Mouse (Mus musculus): ENCODE measurements around the gene Ets1. TPM values are rescaled to one million over a fixed set of nuclear protein-coding genes. Genes with fewer than 3 reads are reported as not detected.

Ets1 gene
- polyA plus RNA-seq, 1 experiment: 7.7 TPM

DNA sequence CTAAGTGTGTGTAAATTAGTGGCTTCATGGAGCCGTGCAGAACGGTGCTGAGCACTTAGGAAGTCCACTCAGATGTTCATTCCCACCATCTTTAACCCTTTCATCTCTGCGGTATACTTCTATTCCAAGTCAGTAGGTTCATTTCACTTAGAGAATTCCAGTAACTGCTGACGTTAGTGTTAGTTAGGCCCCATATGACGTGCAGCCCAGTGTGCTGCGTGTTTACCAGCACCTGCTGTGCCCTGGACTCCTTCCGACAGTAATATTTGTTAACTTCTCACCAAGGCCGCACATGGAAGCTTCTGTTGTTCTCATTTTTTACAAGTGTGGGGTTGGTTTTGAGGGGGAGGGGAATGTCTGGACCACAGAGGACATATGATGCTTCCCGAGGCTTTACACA lies 108.3 kb downstream of the Ets1 start:
- no peaks in the 10 kb centered on the region; the same call in 1 of the 2 replicates for H3K4me1 ChIP-seq (ENCODE audit: control insufficient read depth, insufficient read depth, low read length)
- no peak overlapping the region for H3K27ac ChIP-seq (ENCODE audit: insufficient read depth, low read length)
- TF ChIP-seq POLR2A (IDR thresholded peaks at IDR 0.05; ENCODE audit: extremely low read depth, insufficient read depth, low read length) (no peak), CTCF (IDR thresholded peaks at IDR 0.05; ENCODE audit: extremely low read depth, insufficient read depth, low read length) (no peak)
- H3K4me3 ChIP-seq (ENCODE audit: insufficient read depth, low read length): no peak overlapping the region

DNA sequence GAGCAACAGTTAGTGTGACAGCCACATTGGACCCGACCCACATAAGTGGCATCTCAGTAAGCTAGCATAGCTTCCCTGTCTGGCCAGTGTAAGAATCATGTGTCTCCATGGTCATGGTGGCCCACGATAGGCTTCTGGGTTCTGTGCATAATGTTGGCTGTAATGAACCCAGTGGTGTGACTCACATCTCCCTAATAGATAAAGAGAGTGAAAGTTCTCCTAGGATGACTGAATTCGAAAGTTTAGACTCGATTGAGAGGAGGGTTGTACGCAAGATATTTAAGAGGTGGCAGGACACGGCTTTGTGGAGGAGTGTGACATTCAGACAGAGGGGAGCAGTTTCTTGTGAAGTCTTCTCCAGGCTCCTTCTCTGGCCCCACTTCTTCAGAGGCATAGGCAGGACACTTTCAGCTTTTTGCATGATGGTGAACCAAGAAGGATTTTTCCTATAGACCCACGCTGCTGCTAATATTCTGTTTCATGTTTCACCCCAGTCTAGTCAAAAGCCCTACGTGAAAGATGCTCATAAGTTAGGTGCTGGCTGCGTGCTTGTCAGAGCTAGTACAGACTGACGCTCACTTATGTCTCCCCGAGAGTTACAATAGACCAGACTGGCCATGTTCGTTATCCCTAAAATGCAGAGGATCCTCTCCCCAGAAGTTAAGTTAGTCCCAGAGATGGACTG lies 109.2 kb downstream of the Ets1 start:
- no peaks in the 10 kb centered on the region; the same call in 1 of the 2 replicates for H3K4me1 ChIP-seq (ENCODE audit: control insufficient read depth, insufficient read depth, low read length)
- no peak overlapping the region for H3K27ac ChIP-seq (ENCODE audit: insufficient read depth, low read length)
- TF ChIP-seq CTCF (IDR thresholded peaks at IDR 0.05; ENCODE audit: extremely low read depth, insufficient read depth, low read length) (no peak), POLR2A (IDR thresholded peaks at IDR 0.05; ENCODE audit: extremely low read depth, insufficient read depth, low read length) (no peak)
- H3K4me3 ChIP-seq (ENCODE audit: insufficient read depth, low read length): no peak overlapping the region

DNA sequence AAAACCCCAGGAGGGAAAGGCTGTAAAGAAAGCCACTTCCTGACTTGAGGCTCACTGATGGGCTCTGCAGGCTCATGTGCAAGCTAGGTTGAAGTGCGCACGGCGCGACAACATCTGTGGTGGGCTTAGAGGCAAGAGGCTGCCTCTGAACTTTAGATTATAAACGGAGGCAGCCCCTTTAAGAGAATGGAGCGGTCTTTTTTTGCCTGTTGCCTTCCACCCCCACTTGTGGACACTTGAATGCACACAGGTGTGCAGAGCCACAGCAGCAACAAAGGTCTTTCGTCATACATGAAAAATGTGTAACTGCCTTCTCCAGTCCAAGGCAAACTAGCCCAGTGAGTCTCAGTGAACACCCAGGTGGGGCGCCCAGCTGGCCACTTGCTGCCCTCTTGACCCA lies 110.0 kb downstream of the Ets1 start:
- H3K4me3 ChIP-seq (ENCODE audit: insufficient read depth, low read length): no peak overlapping the region
- no peaks in the 10 kb centered on the region; the same call in 1 of the 2 replicates for H3K4me1 ChIP-seq (ENCODE audit: control insufficient read depth, insufficient read depth, low read length)
- TF ChIP-seq CTCF (IDR thresholded peaks at IDR 0.05; ENCODE audit: extremely low read depth, insufficient read depth, low read length) (no peak), POLR2A (IDR thresholded peaks at IDR 0.05; ENCODE audit: extremely low read depth, insufficient read depth, low read length) (no peak)
- H3K27ac ChIP-seq (ENCODE audit: insufficient read depth, low read length): no peak overlapping the region

DNA sequence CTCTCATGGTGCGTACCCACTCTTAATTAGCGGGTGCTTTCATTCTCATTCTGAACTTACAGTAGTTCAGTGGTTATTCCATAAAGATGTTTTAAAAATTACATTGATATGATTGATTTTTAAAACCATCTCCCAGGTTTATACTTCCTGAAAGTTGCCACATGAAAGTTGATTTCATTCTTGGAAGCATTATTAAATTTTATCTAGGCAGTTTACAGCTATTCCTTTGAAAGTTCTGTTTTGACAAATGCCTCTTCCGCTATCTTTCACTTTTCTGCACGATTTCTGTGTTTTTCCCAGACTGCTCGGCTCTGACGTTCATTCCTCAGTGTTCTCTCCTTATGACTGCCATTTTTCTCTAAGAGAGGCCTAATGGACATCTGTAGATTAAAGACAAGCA lies 110.6 kb downstream of the Ets1 start:
- Histone ChIP-seq H3K4me3 (ENCODE audit: insufficient read depth, low read length) (no peak overlapping the region), H3K27ac (ENCODE audit: insufficient read depth, low read length) (no peak overlapping the region), H3K4me1 (ENCODE audit: control insufficient read depth, insufficient read depth, low read length) (no peaks in the 10 kb centered on the region; the same call in 1 of the 2 replicates)
- TF ChIP-seq CTCF (IDR thresholded peaks at IDR 0.05; ENCODE audit: extremely low read depth, insufficient read depth, low read length): no peak
- TF ChIP-seq POLR2A (IDR thresholded peaks at IDR 0.05; ENCODE audit: extremely low read depth, insufficient read depth, low read length): no peak

DNA sequence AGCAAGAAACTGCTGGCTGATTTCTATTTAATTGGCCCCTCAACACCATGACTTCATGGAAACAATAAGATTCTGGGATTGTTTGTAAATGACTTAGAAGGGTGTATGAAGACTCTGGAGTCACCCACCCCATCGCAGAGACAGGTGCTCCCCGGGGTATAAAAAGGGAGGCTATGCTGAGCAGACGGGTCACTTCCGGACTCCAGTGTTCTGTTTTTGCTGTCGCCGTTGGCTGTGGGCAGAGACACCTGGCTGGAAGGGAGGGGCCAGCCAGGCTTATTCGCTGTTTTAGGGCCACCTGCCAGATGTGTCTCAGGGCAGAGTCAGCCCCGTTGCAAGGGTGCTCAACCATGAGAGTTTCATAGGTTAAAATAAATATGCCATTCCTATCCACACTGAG lies 111.6 kb downstream of the Ets1 start:
- TF ChIP-seq CTCF (IDR thresholded peaks at IDR 0.05; ENCODE audit: extremely low read depth, insufficient read depth, low read length) (no peak), POLR2A (IDR thresholded peaks at IDR 0.05; ENCODE audit: extremely low read depth, insufficient read depth, low read length) (no peak)
- Histone ChIP-seq H3K4me1 (ENCODE audit: control insufficient read depth, insufficient read depth, low read length) (no peaks in the 10 kb centered on the region), H3K27ac (ENCODE audit: insufficient read depth, low read length) (no peak overlapping the region), H3K4me3 (ENCODE audit: insufficient read depth, low read length) (no peak overlapping the region)

DNA sequence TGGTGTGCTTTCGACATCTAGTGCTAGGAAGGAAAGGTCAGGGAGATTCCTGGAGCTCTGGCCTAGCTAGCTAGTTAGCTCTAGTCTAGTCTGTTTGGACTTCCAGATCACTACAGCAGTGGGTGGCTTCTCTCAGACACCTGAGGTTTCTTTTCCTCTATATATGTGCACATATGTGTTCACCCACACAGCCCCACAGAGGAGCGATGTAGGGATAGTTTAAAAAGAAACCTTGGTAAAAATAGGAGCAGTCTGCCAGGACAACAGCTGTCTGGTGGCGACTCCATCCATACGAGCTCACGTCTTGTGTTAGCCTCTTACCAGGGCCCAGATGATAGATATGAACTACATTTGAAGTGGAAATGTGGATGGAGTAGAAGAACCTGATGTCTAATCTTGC lies 112.5 kb downstream of the Ets1 start:
- no peak for TF ChIP-seq CTCF (IDR thresholded peaks at IDR 0.05; ENCODE audit: extremely low read depth, insufficient read depth, low read length)
- TF ChIP-seq POLR2A (IDR thresholded peaks at IDR 0.05; ENCODE audit: extremely low read depth, insufficient read depth, low read length): no peak
- H3K4me3 ChIP-seq (ENCODE audit: insufficient read depth, low read length): no peak overlapping the region
- H3K4me1 ChIP-seq (ENCODE audit: control insufficient read depth, insufficient read depth, low read length): no peaks in the 10 kb centered on the region
- no peak overlapping the region for H3K27ac ChIP-seq (ENCODE audit: insufficient read depth, low read length)

DNA sequence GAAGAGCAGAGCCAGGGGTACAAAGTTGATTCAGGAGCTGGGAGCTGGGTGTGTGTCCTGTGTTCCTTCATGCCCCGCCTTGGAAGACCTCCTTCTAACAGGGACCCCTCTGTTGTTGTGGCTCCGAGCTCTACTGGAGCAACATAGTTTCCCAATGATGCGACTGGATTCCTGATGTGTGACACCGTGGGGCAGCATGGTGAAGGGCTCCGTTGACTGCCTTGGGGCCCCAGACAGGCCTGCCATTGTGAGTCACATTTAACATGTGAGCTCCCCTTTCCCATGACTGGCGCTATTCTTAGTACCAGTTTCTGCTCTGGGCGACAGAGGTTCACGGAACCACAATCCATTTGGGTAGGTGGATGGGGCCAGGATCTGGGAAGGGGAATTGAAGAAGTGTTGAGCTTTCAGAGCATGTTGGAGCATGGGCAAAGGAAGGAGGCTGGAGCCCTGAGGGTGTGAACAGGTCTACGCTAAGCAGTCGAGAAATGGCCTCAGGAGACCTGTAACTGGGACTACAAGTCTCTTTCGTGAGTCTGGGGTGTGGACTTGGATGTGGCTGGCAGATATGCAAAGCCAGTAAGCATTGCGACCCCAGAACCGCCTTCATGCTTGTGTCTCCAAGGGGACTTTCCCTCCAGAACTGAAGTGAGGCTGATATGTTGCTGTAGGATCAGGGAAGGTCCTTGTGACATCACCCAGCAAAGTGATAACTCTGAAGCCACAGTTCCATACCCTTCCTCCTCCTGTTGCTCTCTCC lies 113.9 kb downstream of the Ets1 start:
- Histone ChIP-seq H3K4me3 (ENCODE audit: insufficient read depth, low read length) (no peak overlapping the region), H3K27ac (ENCODE audit: insufficient read depth, low read length) (no peak overlapping the region), H3K4me1 (ENCODE audit: control insufficient read depth, insufficient read depth, low read length) (no peaks in the 10 kb centered on the region)
- TF ChIP-seq CTCF (IDR thresholded peaks at IDR 0.05; ENCODE audit: extremely low read depth, insufficient read depth, low read length) (no peak), POLR2A (IDR thresholded peaks at IDR 0.05; ENCODE audit: extremely low read depth, insufficient read depth, low read length) (no peak)

DNA sequence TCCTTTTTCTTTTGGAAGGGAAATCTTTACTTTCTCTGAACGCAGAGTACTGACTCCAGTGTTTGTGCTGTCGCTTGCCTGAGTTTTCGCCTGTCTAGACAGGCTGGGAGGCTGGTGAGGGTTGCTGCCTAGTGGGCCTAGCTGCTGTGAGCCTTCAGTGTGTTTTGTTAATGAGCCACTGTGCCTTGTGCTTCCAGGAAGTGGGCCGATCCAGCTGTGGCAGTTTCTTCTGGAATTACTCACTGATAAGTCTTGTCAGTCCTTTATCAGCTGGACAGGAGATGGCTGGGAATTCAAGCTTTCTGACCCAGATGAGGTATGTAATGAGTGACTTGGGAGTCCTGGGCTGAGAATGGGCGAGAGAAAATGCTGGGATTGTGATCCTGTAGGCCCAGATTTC lies 116.6 kb downstream of the Ets1 start:
- TF ChIP-seq CTCF (IDR thresholded peaks at IDR 0.05; ENCODE audit: extremely low read depth, insufficient read depth, low read length) (no peak), POLR2A (IDR thresholded peaks at IDR 0.05; ENCODE audit: extremely low read depth, insufficient read depth, low read length) (no peak)
- no peak overlapping the region for H3K4me3 ChIP-seq (ENCODE audit: insufficient read depth, low read length)
- H3K27ac ChIP-seq (ENCODE audit: insufficient read depth, low read length): no peak overlapping the region
- no peaks in the 10 kb centered on the region for H3K4me1 ChIP-seq (ENCODE audit: control insufficient read depth, insufficient read depth, low read length)

DNA sequence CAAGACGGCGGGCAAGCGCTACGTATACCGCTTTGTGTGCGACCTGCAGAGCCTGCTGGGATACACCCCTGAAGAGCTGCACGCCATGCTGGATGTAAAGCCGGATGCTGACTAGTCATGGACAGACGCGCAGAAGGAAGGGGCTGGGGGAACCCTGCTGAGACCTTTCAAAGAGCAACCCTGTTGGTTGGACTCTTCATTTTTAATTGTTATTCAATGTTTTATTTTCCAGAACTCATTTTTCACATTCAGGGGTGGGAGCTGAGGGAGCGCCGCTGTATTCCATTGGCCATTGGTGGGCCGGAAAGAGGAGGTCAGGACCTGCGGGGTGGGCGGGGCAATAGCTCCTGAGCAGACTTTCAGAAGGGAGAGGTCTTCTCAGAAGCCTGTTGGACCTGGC lies 118.3 kb downstream of the Ets1 start:
- no peak overlapping the region for H3K27ac ChIP-seq (ENCODE audit: insufficient read depth, low read length)
- no peak overlapping the region for H3K4me3 ChIP-seq (ENCODE audit: insufficient read depth, low read length)
- TF ChIP-seq POLR2A (IDR thresholded peaks at IDR 0.05; ENCODE audit: extremely low read depth, insufficient read depth, low read length) (no peak), CTCF (IDR thresholded peaks at IDR 0.05; ENCODE audit: extremely low read depth, insufficient read depth, low read length) (no peak)
- H3K4me1 ChIP-seq (ENCODE audit: control insufficient read depth, insufficient read depth, low read length): no peaks in the 10 kb centered on the region

DNA sequence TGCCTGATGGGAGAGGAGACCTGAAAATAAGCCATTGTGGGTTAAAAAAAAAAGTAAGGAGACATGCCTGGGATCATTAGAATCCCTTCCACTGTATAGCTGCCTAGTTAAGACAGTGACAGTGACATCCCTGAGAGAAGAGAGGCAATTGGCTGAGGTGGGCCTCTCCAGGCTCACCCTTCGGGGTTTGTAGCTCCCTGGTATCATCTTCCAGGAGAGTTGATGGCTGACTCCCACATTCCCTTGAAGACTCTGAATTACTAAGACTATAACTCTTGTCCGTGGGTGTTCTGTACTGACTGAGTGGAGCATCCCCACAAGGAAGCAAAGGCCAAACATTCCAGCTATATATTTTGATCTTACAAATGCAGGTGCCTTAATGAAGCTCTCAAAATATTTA lies 120.0 kb downstream of the Ets1 start:
- no peak overlapping the region for H3K27ac ChIP-seq (ENCODE audit: insufficient read depth, low read length)
- no peaks in the 10 kb centered on the region for H3K4me1 ChIP-seq (ENCODE audit: control insufficient read depth, insufficient read depth, low read length)
- no peak overlapping the region for H3K4me3 ChIP-seq (ENCODE audit: insufficient read depth, low read length)
- no peak for TF ChIP-seq POLR2A (IDR thresholded peaks at IDR 0.05; ENCODE audit: extremely low read depth, insufficient read depth, low read length)
- TF ChIP-seq CTCF (IDR thresholded peaks at IDR 0.05; ENCODE audit: extremely low read depth, insufficient read depth, low read length): no peak

All from cortical plate, adult 2 months (tissue).